Mouse (Mus musculus) lung, adult 2 months (tissue): Measurements from ENCODE around the gene Engase. TPM values are rescaled to one million over a fixed set of nuclear protein-coding genes. Genes with fewer than 3 reads are reported as not detected.

Experiments
- DNase-seq: peaks from one replicate; pipeline ENCODE4 v3.0.0; 2022
- H3K4me1 ChIP-seq: fragments of 200-500 bp; 2 replicates; pipeline ENCODE4 v1.6.1; 2011; ENCODE audit warnings: low read length; ENCODE audit not compliant: control insufficient read depth, insufficient read depth
- H3K4me3 ChIP-seq: fragments of 200-500 bp; replicated peaks from 2 replicates; pipeline ENCODE3; 2011; ENCODE audit warnings: low read depth, mild to moderate bottlenecking, control low read depth, low read length; ENCODE audit errors: extremely low read depth
- CTCF ChIP-seq: fragments of 200-500 bp; IDR thresholded peaks from 2 replicates; pipeline ENCODE4 v1.5.1; 2011; ENCODE audit warnings: mild to moderate bottlenecking, low read length, control low read depth; ENCODE audit not compliant: insufficient read depth
- POLR2A ChIP-seq: fragments of 200-500 bp; IDR thresholded peaks from 2 replicates; pipeline ENCODE4 v1.6.1; 2011; ENCODE audit warnings: low read depth, mild to moderate bottlenecking, control low read depth, low read length, borderline replicate concordance; ENCODE audit errors: extremely low read depth
- WGBS: fragments of 180-500 bp; shearing (Covaris S2); methylation state at CpG from one replicate; pipeline ENCODE4 v1.1.7; 2018; 5-methylcytosine and 5-hydroxymethylcytosine counted together
- polyA plus RNA-seq: library from polyadenylated mRNA; depleted of rRNA; stranded (reverse); fragments of >200 nt; gene quantifications from 2 replicates; pipeline ENCODE4 v1.2.3, GENCODE M21; 2012

Engase gene
- polyA plus RNA-seq, 1 experiment = 17.0 TPM

DNA sequence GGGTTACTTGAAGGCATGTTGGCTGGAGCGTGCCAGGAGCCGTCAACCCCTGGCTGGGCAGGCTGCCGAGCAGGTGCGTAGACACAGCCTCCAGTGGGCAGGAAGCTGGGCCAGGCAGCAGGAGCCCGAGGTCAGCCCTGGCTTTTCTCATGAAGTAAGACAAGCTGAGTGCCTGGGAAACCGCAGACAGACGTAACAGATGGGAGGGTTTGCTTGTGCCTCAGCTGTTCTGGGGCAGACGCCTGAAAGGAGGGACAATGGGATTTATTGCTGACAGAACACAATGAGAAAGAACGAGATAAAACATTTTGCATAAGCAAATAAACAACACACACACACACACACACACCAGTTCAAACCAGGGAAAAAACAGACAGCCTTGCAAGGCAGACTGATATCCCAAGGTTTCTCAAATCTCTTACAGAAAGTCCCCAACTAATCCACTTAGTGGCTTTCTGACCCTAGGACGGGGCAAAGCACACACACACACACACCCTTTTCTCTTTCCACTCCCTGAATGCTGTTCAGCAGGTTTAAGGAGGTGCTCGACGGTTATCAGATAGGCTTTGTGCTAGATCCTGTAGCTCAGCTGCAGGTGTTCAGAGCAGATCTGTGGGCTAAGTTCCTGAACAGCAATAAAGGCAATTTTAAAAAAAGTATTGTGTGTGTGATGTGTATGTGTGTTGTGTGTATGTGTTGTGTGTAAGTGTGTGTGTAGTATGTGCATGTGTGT lies 6.2 kb upstream of the Engase start:
- 28% methylated on average over 12 of the region's 12 CpGs for WGBS
- TF ChIP-seq POLR2A = no peak
- no peak for TF ChIP-seq CTCF
- no peaks in the 10 kb centered on the region for H3K4me1 ChIP-seq
- no peak for DNase-seq
- H3K4me3 ChIP-seq = no peak overlapping the region

DNA sequence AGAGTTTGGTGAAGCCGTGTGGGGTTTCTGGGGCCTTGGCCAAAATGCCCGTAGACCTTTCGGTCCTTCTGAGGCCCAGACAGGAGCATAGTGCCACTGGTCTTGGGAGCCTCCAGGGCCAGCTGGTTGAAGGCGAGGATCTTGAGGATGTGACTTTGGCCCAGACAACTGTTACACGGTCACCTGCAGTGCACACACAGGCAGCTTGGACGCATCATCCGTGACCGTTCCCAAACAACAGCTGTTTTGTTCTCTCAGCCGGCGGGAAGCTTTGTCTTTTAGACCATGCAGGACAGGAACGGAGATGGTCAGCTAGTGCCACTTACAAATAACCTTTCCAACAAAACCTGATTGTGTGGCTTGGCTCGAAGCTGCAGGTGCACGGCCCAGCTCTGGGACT lies 5.0 kb upstream of the Engase start:
- 78% methylated on average over 13 of the region's 13 CpGs for WGBS
- TF ChIP-seq CTCF = no peak
- Histone ChIP-seq H3K4me1 (no peaks in the 10 kb centered on the region), H3K4me3 (no peak overlapping the region)
- no peak for DNase-seq

DNA sequence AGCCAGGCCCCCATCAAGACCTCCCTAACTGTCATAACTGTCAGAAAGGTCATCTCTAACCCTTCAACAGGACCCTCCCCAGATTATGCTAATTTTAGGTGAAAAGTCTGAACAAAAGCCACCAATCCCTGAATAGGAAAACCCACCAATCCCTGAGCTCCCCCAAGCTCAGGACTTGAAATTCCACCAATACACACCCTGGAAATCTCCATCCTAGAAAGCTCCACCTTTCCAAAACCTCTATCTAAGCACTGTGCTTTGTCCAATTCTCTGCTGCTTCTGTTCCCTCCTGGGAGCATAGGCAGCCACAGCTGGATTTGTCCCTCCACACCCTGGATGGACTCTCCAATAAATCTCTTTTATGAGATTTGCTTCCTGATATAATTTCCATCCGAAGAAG lies 3.5 kb upstream of the Engase start:
- DNase-seq = no peak
- 0 out of 2 replicates have a peak, but pooled peaks cover 3% of the 10 kb centered on the region for H3K4me1 ChIP-seq
- no peak overlapping the region for H3K4me3 ChIP-seq
- 72% methylated on average over 1 of the region's 1 CpGs for WGBS
- TF ChIP-seq POLR2A (no peak), CTCF (no peak)

DNA sequence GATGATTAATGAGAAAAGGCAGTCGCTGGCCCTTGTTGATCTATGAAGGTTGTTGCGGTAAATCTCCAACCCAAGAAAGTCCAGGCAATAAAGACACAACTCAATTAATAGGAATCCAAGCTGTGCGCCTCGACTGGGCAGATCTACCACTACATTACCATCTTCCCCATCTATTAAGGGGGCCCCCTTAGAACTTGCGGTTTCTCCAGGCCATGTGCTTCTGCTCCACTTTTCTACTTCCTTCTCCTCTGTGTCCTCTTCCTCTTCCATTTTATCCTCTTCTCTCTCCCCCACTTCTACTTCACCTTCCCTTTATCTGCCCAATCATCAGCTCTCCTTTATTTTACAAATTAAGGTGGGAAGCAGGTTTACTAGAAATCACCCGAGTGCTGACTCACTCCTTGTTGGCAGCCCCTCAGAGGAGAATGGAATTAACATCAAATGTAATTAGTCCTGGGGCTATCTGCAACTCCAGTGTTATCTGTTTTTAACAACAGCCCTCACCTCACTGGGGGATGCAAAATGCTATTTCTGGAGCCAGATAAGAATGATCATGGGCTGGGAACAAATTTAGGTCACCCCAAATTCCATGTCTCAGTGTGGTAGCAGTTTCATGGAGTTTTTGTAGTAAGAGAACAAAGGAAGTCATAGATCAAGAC lies 2.7 kb upstream of the Engase start:
- WGBS = 71% methylated on average over 6 of the region's 6 CpGs
- Histone ChIP-seq H3K4me1 (0 out of 2 replicates have a peak, but pooled peaks cover 3% of the 10 kb centered on the region), H3K4me3 (no peak overlapping the region)
- no peak for DNase-seq
- TF ChIP-seq POLR2A (no peak), CTCF (no peak)

DNA sequence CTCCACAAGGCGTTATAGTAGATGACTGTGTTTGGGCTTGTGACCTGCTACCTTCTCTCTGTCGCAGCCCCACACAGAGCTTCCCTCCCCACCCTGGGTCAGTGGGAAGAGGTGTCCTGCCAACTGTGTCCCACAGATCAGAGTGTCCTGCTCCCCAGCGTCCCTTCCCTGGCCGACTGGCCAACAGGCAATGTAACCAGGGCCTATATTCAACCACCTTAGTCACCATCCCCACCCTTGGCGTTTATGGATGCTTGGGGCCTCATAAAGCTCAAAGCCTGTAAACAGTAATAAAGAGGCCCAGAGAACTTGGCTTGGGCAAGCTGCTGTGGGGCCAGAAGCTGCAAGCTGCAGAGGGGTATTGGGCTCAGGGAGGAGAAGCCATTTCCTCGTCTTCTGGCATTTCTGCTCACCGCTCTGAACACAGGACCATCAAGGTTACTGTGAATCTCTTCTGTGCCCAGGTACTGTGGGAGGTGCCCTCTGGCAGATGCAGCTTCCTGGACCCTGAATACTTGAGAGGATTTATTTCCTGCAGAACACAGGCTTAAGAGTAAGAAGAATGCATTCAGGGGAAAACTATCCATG lies 1.0 kb upstream of the Engase start:
- 0 out of 2 replicates have a peak, but pooled peaks cover 3% of the 10 kb centered on the region for H3K4me1 ChIP-seq
- no peak for DNase-seq
- no peak overlapping the region for H3K4me3 ChIP-seq
- 89% methylated on average over 7 of the region's 7 CpGs for WGBS
- TF ChIP-seq POLR2A (no peak), CTCF (no peak)

DNA sequence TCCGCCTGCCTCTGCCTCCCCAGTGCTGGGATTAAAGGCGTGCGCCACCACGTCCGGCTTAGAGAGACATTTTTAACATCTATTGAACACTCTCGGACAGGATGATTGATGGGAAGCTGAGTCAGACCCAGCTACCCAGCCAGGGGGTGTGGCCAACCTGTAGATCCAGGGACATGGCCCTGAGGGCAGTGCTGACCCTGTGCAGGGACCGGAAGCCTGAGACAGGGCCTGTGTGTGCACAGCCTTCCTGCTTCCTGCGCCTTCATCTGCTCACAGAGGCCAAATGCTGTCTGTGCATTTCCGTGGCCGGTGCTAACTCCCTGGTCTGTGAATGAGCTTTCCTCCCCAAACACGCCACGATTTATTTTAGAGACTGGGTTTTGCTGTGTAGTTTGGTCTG lies 3.1 kb downstream of the Engase start:
- Histone ChIP-seq H3K4me1 (0 out of 2 replicates have a peak, but pooled peaks cover 3% of the 10 kb centered on the region), H3K4me3 (no peak overlapping the region)
- no peak for DNase-seq
- TF ChIP-seq CTCF = no peak
- no peak for TF ChIP-seq POLR2A
- 59% methylated on average over 12 of the region's 12 CpGs for WGBS

DNA sequence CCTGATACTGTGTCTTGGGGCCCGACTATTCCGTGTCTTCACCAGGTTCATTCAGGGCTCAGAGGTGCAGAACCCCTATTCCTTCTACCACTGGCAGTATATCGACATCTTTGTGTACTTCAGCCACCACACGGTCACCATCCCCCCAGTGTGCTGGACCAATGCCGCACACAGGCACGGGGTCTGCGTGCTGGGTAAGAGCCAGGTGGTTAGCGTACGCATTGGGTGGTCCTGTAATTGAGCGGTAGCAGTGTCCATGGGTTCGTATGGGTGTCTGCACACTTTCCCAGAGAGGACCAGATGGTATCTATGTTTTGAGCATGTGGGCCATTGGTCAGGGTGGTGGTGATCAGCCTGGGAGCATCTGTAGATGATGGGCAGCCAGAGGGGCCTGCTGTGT lies 4.6 kb downstream of the Engase start:
- Histone ChIP-seq H3K4me1 (0 out of 2 replicates have a peak, but pooled peaks cover 3% of the 10 kb centered on the region), H3K4me3 (no peak overlapping the region)
- 95% methylated on average over 11 of the region's 11 CpGs for WGBS
- DNase-seq = no peak
- no peak for TF ChIP-seq POLR2A
- no peak for TF ChIP-seq CTCF

DNA sequence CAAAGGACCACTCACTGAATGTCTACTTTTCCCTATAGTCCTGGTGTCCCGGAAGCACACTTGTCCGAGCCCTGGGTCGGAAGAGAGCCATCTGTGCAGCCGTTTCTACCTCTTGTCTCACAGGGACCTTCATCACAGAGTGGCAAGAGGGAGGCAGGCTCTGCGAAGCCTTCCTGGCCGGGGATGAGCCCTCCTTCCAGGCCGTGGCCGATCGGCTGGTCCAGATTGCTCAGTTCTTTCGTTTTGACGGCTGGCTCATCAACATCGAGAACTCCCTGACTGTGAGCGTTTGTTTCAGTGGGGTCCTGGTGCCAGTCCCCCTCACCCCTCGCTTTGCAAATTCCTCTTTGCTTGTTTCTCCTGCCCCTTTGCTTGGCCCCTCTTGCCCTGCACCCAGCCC lies 5.1 kb downstream of the Engase start:
- 91% methylated on average over 14 of the region's 14 CpGs for WGBS
- Histone ChIP-seq H3K4me3 (no peak overlapping the region), H3K4me1 (0 out of 2 replicates have a peak, but pooled peaks cover 3% of the 10 kb centered on the region)
- no peak for DNase-seq
- TF ChIP-seq POLR2A = no peak

DNA sequence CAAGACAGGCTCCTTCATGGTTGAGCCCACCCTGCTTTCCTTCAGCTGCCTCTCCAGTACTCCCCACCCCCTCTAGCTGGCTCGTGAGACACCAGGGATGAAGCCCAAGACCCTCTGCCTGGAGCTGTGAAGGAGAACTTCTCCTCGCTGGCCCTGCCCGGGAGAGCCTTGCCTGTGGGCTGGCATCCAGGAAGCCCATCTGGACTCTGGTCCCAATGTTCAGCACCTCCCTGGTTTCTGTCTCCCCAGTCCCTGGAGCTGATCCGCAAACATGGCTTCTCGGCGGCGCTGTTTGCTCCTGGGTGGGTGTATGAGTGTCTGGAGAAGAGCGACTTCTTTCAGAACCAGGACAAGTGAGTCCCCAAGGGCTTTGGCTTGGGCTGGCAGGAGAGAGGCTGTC lies 7.5 kb downstream of the Engase start:
- no peak overlapping the region for H3K4me3 ChIP-seq
- no peak for DNase-seq
- WGBS = 87% methylated on average over 8 of the region's 8 CpGs

More for the DNA sequence above, 7.5 kb downstream of the Engase start:
- no peaks in the 10 kb centered on the region for H3K4me1 ChIP-seq
- TF ChIP-seq POLR2A (no peak), CTCF (no peak)
